Mouse (Mus musculus) urinary bladder, postnatal 25 days (tissue): ENCODE results near the gene Chrna7.

Source experiments
- DNase-seq: peaks from one replicate; pipeline ENCODE4 v3.0.0; 2022; ENCODE audit warnings: low spot score

Gene Chrna7

DNA sequence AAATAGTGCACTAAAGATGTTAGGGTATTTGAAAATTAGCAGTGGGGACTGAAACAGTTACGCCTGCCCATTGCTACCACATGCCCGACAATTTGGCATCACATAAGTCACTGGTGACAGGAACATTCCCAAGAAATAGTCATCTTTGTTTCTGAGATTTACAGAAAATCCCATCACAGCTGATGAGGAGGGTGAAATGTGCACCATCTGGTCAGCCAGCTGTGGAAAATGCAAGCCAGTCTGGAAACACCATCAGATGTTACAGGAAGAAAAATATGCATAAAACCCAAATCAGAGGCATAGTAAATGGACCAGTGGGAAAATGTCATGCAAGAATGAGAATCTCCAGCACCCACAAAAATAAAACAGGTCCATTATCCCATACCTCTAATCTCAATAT lies 151.4 kb downstream of the Chrna7 start:
- DNase-seq = no peak
